ENCODE assay signal across 8 mouse cellular contexts in the genomic region with DNA sequence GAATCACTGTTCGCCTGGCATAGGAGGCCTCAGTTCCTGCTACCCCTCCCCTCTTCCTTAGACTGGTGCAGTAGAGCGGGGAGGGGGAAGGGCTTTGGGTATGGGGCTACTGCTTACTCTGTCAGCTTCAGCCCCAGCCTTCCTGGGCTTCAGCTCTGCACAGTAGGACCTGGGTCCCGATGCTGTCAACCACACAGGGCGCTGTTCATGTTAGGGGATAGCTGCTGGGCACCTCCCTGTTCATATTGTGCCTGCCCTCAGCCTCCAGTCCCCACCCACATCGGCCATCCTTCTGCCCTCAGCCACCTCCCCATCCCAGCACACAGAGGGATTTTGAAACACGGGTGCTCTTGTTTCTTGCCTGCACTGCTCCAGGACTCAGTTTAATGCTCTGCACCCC.
DNase-seq lines count a peak whose midpoint lies in the region; ATAC-seq lines count a peak whose summit lies in the region.

No protein-coding gene starts in this region.

- no peaks in the 10 kb centered on the region for H3K27me3 ChIP-seq in heart, embryonic 11.5 days (ENCODE audit: control insufficient read depth, insufficient read depth, low read length)
- no peaks in the 10 kb centered on the region for H3K27me3 ChIP-seq in hindbrain, embryonic 15.5 days

- H3K27ac ChIP-seq in heart, embryonic 11.5 days (ENCODE audit: low read depth, low read length) = peak overlapping the region; percentile 78
- peak overlapping the region; percentile 48; the same call in 1 of the 2 replicates for H3K27ac ChIP-seq in hindbrain, embryonic 15.5 days (replicated peaks)

- H3K4me1 ChIP-seq in heart, embryonic 11.5 days (ENCODE audit: control insufficient read depth, insufficient read depth, low read length) = peaks cover 13% of the 10 kb centered on the region; the same call in 1 of the 2 replicates
- peaks cover 33% of the 10 kb centered on the region for H3K4me1 ChIP-seq in hindbrain, embryonic 15.5 days (replicated peaks)

- ATAC-seq in heart, embryonic 11.5 days (replicated peaks; ENCODE audit: insufficient number of reproducible peaks, low FRiP score, low TSS enrichment) = peak; percentile 52; the same call in 1 of the 2 replicates
- peak; percentile 27; the same call in 1 of the 2 replicates for ATAC-seq in common myeloid progenitor, adult 5-6 weeks (replicated peaks; ENCODE audit: low read depth, poor library complexity, severe bottlenecking)
- ATAC-seq in hindbrain, embryonic 15.5 days (ENCODE audit: low FRiP score, low read depth) = peak; percentile 51
- peak; percentile 66 for ATAC-seq in megakaryocyte progenitor cell, adult 5-6 weeks (replicated peaks; ENCODE audit: poor library complexity)
- ATAC-seq in CD4-positive, CD25-positive, alpha-beta regulatory T cell, adult 4 months = no peak

- DNase-seq in heart, adult 18-20 months = no peak
- no peak for DNase-seq in left cerebral cortex, adult 18-20 months (ENCODE audit: low spot score in 2 of 2)
- no peak for DNase-seq in frontal cortex, postnatal 14 days (ENCODE audit: low spot score in 2 of 2)

- no peak overlapping the region for H3K4me3 ChIP-seq in heart, embryonic 11.5 days (ENCODE audit: low read depth, low read length)
- no peak overlapping the region for H3K4me3 ChIP-seq in hindbrain, embryonic 15.5 days

- H3K36me3 ChIP-seq in heart, embryonic 11.5 days (ENCODE audit: control insufficient read depth, insufficient read depth, low read length) = no peaks in the 10 kb centered on the region
- H3K36me3 ChIP-seq in hindbrain, embryonic 15.5 days = no peaks in the 10 kb centered on the region

- peak overlapping the region; percentile 22; the same call in 1 of the 2 replicates for H3K9ac ChIP-seq in heart, embryonic 11.5 days (ENCODE audit: low read depth, low read length)
- H3K9ac ChIP-seq in hindbrain, embryonic 15.5 days = no peak overlapping the region

- WGBS in heart, embryonic 11.5 days (ENCODE audit: insufficient replicate concordance) = 21% methylated on average over 6 of the region's 6 CpGs
- WGBS in hindbrain, embryonic 15.5 days = 42% methylated on average over 6 of the region's 6 CpGs

- peak overlapping the region; percentile 31 for H3K4me2 ChIP-seq in heart, embryonic 11.5 days
- 0 out of 2 replicates have a peak overlapping the region, but pooled peaks have one; percentile 7 for H3K4me2 ChIP-seq in hindbrain, embryonic 15.5 days

- H3K9me3 ChIP-seq in heart, embryonic 11.5 days (replicated peaks; ENCODE audit: control insufficient read depth, low read length) = no peaks in the 10 kb centered on the region
- H3K9me3 ChIP-seq in hindbrain, embryonic 15.5 days = no peaks in the 10 kb centered on the region
